Mouse (Mus musculus): ENCODE measurements around the gene Dnase1l1. TPM values are rescaled to one million over a fixed set of nuclear protein-coding genes. Genes with fewer than 3 reads are reported as not detected.

Gene Dnase1l1
- polyA plus RNA-seq, 1 experiment from 2014 or later: 11.6 TPM

GRCm38 (mm10) chrX:74243807-74244206, 38.3 kb downstream of the Dnase1l1 start:
- Histone ChIP-seq H3K36me3 (peaks cover 48% of the 10 kb centered on the region), H3K9me3 (no peaks in the 10 kb centered on the region), H3K4me1 (replicated peaks) (peaks cover 9% of the 10 kb centered on the region; the same call in 1 of the 2 replicates), H3K27ac (no peak overlapping the region), H3K4me3 (replicated peaks) (peak overlapping the region; percentile 57), H3K4me2 (peak overlapping the region; percentile 63), H3K9ac (replicated peaks) (peak overlapping the region; percentile 80), H3K27me3 (no peaks in the 10 kb centered on the region)
- ATAC-seq (ENCODE audit: insufficient number of reproducible peaks, insufficient read depth, low FRiP score, low TSS enrichment, low read depth): no peak
- WGBS: 72% methylated on average over 3 of the region's 3 CpGs

GRCm38 (mm10) chrX:74243396-74243795, 38.7 kb downstream of the Dnase1l1 start:
- no peak overlapping the region; the same call in 1 of the 2 replicates for H3K9ac ChIP-seq (replicated peaks)

GRCm38 (mm10) chrX:74240332-74240731, 41.8 kb downstream of the Dnase1l1 start:
- Histone ChIP-seq H3K36me3 (peaks cover 79% of the 10 kb centered on the region), H3K27me3 (no peaks in the 10 kb centered on the region), H3K9me3 (no peaks in the 10 kb centered on the region), H3K4me2 (no peak overlapping the region), H3K27ac (no peak overlapping the region), H3K4me1 (replicated peaks) (peaks cover 9% of the 10 kb centered on the region; the same call in 1 of the 2 replicates), H3K4me3 (replicated peaks) (no peak overlapping the region), H3K9ac (replicated peaks) (no peak overlapping the region)
- ATAC-seq (ENCODE audit: insufficient number of reproducible peaks, insufficient read depth, low FRiP score, low TSS enrichment, low read depth): no peak
- WGBS: 100% methylated on average over 4 of the region's 4 CpGs

More at GRCm38 (mm10) chrX:74243396-74243795, 38.7 kb downstream of the Dnase1l1 start:
- ATAC-seq (ENCODE audit: insufficient number of reproducible peaks, insufficient read depth, low FRiP score, low TSS enrichment, low read depth): no peak
- Histone ChIP-seq H3K4me2 (peak overlapping the region; percentile 63), H3K36me3 (peaks cover 52% of the 10 kb centered on the region), H3K4me1 (replicated peaks) (peaks cover 9% of the 10 kb centered on the region; the same call in 1 of the 2 replicates), H3K27ac (no peak overlapping the region), H3K27me3 (no peaks in the 10 kb centered on the region), H3K9me3 (no peaks in the 10 kb centered on the region), H3K4me3 (replicated peaks) (peak overlapping the region; percentile 57)
- WGBS: 95% methylated on average over 2 of the region's 2 CpGs

DNA sequence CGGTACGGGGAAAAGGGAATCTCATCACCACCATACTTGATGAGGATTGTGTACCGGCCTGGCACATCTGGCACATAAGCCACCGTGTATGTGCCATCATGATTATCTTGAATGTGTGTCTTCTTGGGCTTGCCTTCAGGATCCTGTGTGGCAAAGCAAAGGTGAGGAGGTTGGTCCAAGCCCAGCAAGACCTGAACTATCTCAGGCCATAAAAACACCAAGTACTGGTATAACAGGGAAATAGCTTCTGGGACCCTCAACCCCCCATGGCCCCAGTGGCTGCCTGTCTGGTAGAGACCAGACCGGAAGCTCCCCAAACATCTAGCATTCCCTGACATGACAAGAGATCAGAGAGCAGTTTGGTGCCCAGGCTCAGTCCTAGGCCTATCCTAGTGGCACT, 48.9 kb downstream of the Dnase1l1 start:
- Histone ChIP-seq H3K27me3 (no peaks in the 10 kb centered on the region), H3K4me2 (no peak overlapping the region), H3K9ac (replicated peaks) (no peak overlapping the region), H3K9me3 (no peaks in the 10 kb centered on the region), H3K36me3 (peaks cover 97% of the 10 kb centered on the region), H3K4me3 (replicated peaks) (no peak overlapping the region), H3K27ac (no peak overlapping the region), H3K4me1 (replicated peaks) (no peaks in the 10 kb centered on the region)
- WGBS: 88% methylated on average over 5 of the region's 5 CpGs
- no peak for ATAC-seq (ENCODE audit: insufficient number of reproducible peaks, insufficient read depth, low FRiP score, low TSS enrichment, low read depth)

DNA sequence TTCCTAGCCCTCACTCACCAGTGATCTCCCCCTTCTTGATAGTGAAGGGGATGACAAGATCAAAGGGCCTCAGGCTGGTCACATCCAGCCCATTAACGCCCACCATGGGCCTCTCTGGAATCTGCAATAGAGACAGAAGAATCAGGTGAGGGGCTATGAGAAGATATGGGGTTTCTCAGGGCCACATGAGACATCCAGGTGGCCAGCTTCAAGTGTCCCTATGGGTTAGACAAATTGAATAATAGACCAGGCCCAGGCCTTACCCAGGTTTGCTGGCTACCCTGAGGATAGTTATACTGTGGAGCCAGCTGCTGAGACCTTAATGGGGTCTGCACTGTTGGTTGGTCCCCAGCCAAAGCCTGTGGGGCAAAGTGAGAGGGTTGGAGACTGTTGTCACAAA, 52.1 kb downstream of the Dnase1l1 start:
- Histone ChIP-seq H3K9ac (replicated peaks) (no peak overlapping the region), H3K4me3 (replicated peaks) (no peak overlapping the region), H3K27me3 (no peaks in the 10 kb centered on the region; the same call in 1 of the 2 replicates), H3K4me2 (no peak overlapping the region), H3K9me3 (no peaks in the 10 kb centered on the region), H3K27ac (no peak overlapping the region), H3K36me3 (peaks cover 100% of the 10 kb centered on the region), H3K4me1 (replicated peaks) (no peaks in the 10 kb centered on the region)
- ATAC-seq (ENCODE audit: insufficient number of reproducible peaks, insufficient read depth, low FRiP score, low TSS enrichment, low read depth): no peak
- 64% methylated on average over 1 of the region's 1 CpGs for WGBS

Small RNA genes lying within 50 kb of the gene (microRNA-seq; reads per million reads assigned to microRNA genes)
- gene Mir7091 (not detected), gene Mir7092 (not detected)

Other genes starting within 250 kb of the Dnase1l1 start
- gene Opn1mw, start 154.9 kb downstream of the Dnase1l1 start, polyA plus RNA-seq (2016; fragmentation: Nextera tagmentation; extraction: Ambion mirVana): not detected in 2 replicates
- 13.1 and 14.2 TPM in 2 replicates for gene Mecp2, start 147.0 kb downstream of the Dnase1l1 start, polyA plus RNA-seq (2016; fragmentation: Nextera tagmentation; extraction: Ambion mirVana)
- not detected in 2 replicates for gene Tex28, start 114.5 kb downstream of the Dnase1l1 start, polyA plus RNA-seq (2016; fragmentation: Nextera tagmentation; extraction: Ambion mirVana)
- 0.08 and 0.19 TPM in 2 replicates for gene Tktl1, start 105.1 kb downstream of the Dnase1l1 start, polyA plus RNA-seq (2016; fragmentation: Nextera tagmentation; extraction: Ambion mirVana)
- 311 and 345 TPM in 2 replicates for gene Flna, start 32.5 kb downstream of the Dnase1l1 start, polyA plus RNA-seq (2016; fragmentation: Nextera tagmentation; extraction: Ambion mirVana)
- 21.3 and 25.4 TPM in 2 replicates for gene Emd, start 27.6 kb downstream of the Dnase1l1 start, polyA plus RNA-seq (2016; fragmentation: Nextera tagmentation; extraction: Ambion mirVana)
- gene Rpl10, start 11.5 kb downstream of the Dnase1l1 start, polyA plus RNA-seq (2016; fragmentation: Nextera tagmentation; extraction: Ambion mirVana): 787 and 794 TPM in 2 replicates
- gene Taz, start 425 bp downstream of the Dnase1l1 start, polyA plus RNA-seq (2016; fragmentation: Nextera tagmentation; extraction: Ambion mirVana): 90.9 and 94.9 TPM in 2 replicates
- 94.8 and 106 TPM in 2 replicates for gene Atp6ap1, start 14.8 kb upstream of the Dnase1l1 start, polyA plus RNA-seq (2016; fragmentation: Nextera tagmentation; extraction: Ambion mirVana)
- 228 and 276 TPM in 2 replicates for gene Gdi1, start 22.7 kb upstream of the Dnase1l1 start, polyA plus RNA-seq (2016; fragmentation: Nextera tagmentation; extraction: Ambion mirVana)
- gene Fam50a, start 30.7 kb upstream of the Dnase1l1 start, polyA plus RNA-seq (2016; fragmentation: Nextera tagmentation; extraction: Ambion mirVana): 68.1 and 73.2 TPM in 2 replicates
- gene Plxna3, start 46.7 kb upstream of the Dnase1l1 start, polyA plus RNA-seq (2016; fragmentation: Nextera tagmentation; extraction: Ambion mirVana): 27.1 and 27.3 TPM in 2 replicates
- 107 and 122 TPM in 2 replicates for gene Lage3, start 71.3 kb upstream of the Dnase1l1 start, polyA plus RNA-seq (2016; fragmentation: Nextera tagmentation; extraction: Ambion mirVana)
- gene Ubl4a, start 90.9 kb upstream of the Dnase1l1 start, polyA plus RNA-seq (2016; fragmentation: Nextera tagmentation; extraction: Ambion mirVana): 57.1 and 59.8 TPM in 2 replicates
- 14.4 and 14.8 TPM in 2 replicates for gene Slc10a3, start 91.0 kb upstream of the Dnase1l1 start, polyA plus RNA-seq (2016; fragmentation: Nextera tagmentation; extraction: Ambion mirVana)
- 30.5 and 32.6 TPM in 2 replicates for gene Fam3a, start 110.9 kb upstream of the Dnase1l1 start, polyA plus RNA-seq (2016; fragmentation: Nextera tagmentation; extraction: Ambion mirVana)
- 22.1 and 22.3 TPM in 2 replicates for gene Ikbkg, start 111.0 kb upstream of the Dnase1l1 start, polyA plus RNA-seq (2016; fragmentation: Nextera tagmentation; extraction: Ambion mirVana)
- gene G6pdx, start 146.9 kb upstream of the Dnase1l1 start, polyA plus RNA-seq (2016; fragmentation: Nextera tagmentation; extraction: Ambion mirVana): 44.1 and 46.0 TPM in 2 replicates
- gene Gm6880, start 199.1 kb upstream of the Dnase1l1 start, polyA plus RNA-seq (2016; fragmentation: Nextera tagmentation; extraction: Ambion mirVana): 0.69 and 1.4 TPM in 2 replicates

All from limb, embryonic 12.5 days (tissue).